Mouse (Mus musculus): ENCODE results near the gene Anks1b. TPM values are rescaled to one million over a fixed set of nuclear protein-coding genes. Genes with fewer than 3 reads are reported as not detected.

Gene Anks1b
- total RNA-seq, 1 experiment from 2014 or later: not detected

DNA sequence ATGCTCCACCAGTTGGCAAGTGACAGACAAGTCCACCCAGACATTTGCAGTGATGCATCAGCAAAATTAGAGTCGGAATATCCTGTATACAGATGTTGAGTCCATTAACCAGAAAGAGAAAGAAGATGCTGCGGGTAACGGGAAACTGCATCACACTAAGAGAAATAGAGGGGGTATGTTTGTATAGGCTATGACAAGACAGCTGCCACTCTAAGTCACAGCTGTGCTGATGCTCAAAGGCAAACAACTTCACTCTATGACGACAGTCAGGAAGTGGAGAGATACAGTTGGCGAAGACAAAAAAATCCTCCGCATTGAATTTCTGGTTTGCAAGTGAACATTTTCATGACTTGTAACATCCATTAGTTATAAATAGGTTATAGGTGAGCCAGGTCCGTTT, 897.7 kb downstream of the Anks1b start:
- ATAC-seq (replicated peaks in 1 of 2; ENCODE audit: insufficient read depth in 1 of 2, low FRiP score in 2 of 2, low TSS enrichment in 1 of 2, low read depth in 1 of 2, poor library complexity in 2 of 2, severe bottlenecking in 2 of 2): no peak

DNA sequence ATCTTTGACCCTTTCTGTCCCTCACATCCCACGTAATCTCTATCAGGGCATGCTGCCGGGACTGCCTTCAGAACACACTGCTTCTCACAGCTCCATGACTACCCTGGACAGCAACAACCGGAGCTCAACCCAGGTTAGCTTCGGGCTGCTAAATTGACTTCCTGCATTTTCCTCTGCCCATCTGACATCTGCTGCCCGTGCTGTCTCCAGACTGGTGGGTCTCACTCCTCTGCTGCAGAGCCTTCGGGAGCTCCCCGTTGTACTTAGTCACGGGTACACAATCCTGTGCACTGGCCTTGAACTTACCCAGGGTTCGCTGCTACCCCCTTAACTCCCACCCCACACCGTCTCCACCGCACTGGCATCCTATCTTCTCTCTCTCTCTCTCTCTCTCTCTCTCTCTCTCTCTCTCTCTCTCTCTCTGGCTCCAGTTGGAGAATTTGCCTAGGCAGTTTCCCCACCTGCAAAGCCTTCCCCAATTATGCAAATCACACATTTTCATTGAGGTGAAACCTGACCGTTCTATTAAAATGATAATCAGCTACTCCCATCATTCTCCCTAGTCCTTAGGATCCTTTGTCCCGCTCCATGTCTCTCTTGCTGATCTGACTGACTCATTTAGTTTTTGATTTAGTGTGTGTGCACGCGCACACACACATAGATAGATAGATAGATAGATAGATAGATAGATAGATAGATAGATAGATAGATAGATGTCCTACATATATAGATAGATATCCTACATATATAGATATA, 898.3 kb downstream of the Anks1b start:
- ATAC-seq (replicated peaks in 1 of 2; ENCODE audit: insufficient read depth in 1 of 2, low FRiP score in 2 of 2, low TSS enrichment in 1 of 2, low read depth in 1 of 2, poor library complexity in 2 of 2, severe bottlenecking in 2 of 2): no peak

DNA sequence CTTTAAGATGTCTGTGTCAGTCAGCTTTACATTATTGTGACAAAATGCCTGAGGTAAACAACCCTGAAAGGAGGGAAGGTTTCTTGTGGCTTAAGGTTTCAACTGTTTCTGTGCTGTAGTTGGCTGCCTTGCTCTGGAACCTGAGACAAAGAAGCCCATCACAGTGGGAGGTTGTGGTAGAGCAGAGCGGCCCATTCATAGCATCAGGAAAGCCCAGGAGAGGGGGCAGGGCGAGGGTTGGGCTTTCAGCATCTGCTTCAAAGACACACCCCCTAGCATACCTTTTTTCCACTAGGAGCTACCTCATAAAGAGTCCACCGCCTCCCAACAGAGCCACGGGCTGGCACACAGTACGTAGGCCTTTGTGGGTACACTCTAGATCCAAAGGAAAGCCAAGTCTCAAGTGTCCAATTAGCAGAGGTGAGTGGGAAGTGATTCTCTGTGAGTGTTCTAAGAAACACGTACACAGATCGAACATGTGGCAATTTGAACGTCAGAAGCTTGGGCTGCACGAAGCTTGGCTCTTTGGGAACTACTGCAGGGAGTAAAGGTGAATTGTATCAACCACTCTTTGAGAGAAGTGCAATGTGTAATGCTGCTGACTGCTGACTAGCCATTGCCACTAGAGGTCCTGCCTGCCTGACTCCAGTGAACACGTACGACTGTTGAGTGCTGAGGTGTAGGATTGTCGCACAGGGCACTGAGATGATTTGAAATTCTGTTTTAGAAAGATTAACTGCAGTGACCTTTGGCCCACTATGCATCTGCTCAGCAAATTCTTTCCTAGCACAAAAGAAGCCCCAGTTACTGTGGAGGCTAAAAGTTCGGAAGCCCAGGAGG, 906.5 kb downstream of the Anks1b start:
- no peak for ATAC-seq (replicated peaks in 1 of 2; ENCODE audit: insufficient read depth in 1 of 2, low FRiP score in 2 of 2, low TSS enrichment in 1 of 2, low read depth in 1 of 2, poor library complexity in 2 of 2, severe bottlenecking in 2 of 2)

DNA sequence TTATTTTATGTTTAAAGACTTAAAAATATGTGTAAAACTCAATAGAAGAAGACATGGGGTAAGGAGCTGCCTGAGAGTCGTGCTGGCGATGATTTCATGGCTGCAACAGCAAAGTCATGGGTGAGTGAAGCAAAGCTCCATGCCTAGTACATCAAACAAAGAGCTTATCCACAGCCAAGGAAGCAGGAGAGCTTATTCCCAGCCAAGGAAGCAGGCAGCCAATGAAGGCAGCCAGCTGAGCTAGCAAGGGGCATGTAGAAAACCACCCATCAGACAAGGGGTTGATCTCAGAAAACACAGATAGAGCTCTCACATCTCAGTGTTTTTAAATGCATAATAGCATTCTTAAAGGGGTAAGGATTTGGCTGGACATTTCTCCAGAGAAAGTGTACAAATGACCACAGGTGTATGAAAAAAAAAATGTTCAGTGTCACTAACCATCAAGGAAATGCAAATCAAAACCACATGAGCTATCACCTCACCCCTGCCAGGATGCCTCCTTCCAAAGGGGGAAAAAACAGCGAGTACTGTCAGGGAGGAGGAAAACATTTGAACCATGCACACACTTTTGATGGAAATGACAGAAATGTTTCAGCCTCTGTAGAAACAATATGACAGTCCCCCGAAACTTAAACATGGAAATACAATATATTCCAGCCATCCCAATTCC, 911.8 kb downstream of the Anks1b start:
- no peak for ATAC-seq (replicated peaks in 1 of 2; ENCODE audit: insufficient read depth in 1 of 2, low FRiP score in 2 of 2, low TSS enrichment in 1 of 2, low read depth in 1 of 2, poor library complexity in 2 of 2, severe bottlenecking in 2 of 2)

DNA sequence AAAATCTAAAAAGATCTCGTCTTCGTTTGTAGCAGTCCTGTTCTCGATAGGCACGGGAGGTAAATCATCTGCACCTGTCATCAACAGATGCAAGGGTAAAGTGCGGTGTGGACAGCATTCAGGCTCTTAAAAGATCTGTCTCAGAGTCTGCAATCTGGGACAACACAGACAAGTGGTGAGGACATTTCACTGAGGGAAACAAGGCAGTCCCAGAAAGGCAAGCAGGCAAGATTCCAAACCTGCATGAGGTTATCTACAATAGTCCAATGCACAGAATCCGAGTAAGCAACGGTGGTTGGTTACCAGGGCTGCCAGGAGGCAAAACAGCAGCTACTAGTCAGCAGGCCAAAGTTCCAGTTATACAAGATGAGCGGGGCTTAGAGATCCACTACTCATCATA, 912.4 kb downstream of the Anks1b start:
- ATAC-seq (replicated peaks in 1 of 2; ENCODE audit: insufficient read depth in 1 of 2, low FRiP score in 2 of 2, low TSS enrichment in 1 of 2, low read depth in 1 of 2, poor library complexity in 2 of 2, severe bottlenecking in 2 of 2): no peak

DNA sequence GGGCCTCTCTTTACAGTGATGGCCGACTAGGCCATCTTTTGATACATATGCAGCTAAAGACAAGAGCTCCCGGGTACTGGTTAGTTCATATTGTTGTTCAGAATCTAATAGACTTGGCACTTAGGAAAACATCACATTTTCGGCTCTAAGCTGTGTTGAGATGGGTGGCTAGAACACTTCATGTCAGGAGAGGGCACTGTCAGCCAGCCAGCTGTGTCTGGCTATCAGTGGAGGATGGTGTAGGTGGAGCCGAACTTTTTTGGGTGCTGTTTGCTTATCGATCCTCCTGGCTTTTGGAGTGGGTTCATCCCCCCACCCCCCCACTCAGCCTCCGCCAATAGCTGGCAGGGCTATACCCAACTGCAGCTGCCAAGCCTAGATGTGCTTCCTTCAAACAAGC, 929.8 kb downstream of the Anks1b start:
- no peak for ATAC-seq (replicated peaks in 1 of 2; ENCODE audit: insufficient read depth in 1 of 2, low FRiP score in 2 of 2, low TSS enrichment in 1 of 2, low read depth in 1 of 2, poor library complexity in 2 of 2, severe bottlenecking in 2 of 2)

DNA sequence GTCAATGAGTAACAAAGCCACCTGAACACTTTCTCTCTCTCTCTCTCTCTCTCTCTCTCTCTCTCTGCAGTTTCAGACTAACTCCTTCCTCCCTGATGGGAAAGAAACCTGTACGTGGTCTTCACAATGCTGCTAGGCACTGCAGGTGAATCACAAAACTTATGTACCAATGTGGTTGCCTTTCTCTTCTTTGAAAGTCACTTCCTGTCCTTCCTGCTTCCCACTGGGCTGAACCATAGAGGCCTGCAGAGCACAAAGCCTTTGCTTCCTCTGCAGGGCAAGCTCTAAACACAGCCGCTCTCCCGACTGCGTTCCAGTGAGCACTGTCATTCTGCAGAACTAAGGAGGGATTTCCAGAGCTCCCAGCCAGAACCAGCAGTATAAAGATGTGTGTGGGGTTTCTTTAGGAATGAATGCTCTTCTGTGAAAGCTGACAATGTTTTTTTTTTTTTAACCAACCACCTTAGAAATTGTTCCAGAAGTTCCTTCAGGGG, 931.3 kb downstream of the Anks1b start:
- ATAC-seq (replicated peaks in 1 of 2; ENCODE audit: insufficient read depth in 1 of 2, low FRiP score in 2 of 2, low TSS enrichment in 1 of 2, low read depth in 1 of 2, poor library complexity in 2 of 2, severe bottlenecking in 2 of 2): no peak

DNA sequence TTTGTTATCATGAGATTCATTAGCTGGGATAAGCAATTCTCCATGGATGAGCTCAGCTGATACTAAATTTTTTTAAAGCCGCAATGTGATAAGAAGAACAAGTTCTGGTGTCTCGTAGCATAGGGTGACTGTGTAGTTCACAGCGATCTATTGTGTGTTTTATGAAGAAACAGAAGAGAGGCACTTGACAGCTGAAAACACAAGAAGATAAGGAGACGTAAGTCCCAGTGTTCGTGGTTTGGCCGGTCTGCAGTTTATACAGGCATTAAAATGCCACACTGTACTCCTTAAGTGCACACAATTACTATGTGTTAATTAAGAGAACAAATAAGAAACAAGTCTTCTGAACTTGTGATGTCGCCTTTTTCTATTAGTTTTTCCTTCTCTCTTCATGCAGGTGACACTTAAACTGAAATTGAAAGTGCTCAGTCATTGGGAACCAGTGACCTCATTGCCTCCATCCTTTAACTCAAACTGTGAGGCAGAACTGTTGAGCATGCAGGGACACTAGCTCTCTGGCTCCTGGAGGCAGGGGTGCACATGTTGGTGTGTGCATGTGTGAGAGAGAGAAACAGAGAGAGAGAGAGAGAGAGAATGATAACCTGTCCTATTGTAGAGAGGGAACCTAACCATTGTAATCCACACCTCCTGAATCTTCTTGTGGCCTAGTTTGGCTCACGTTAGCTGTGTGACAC, 935.5 kb downstream of the Anks1b start:
- no peak for ATAC-seq (replicated peaks in 1 of 2; ENCODE audit: insufficient read depth in 1 of 2, low FRiP score in 2 of 2, low TSS enrichment in 1 of 2, low read depth in 1 of 2, poor library complexity in 2 of 2, severe bottlenecking in 2 of 2)

DNA sequence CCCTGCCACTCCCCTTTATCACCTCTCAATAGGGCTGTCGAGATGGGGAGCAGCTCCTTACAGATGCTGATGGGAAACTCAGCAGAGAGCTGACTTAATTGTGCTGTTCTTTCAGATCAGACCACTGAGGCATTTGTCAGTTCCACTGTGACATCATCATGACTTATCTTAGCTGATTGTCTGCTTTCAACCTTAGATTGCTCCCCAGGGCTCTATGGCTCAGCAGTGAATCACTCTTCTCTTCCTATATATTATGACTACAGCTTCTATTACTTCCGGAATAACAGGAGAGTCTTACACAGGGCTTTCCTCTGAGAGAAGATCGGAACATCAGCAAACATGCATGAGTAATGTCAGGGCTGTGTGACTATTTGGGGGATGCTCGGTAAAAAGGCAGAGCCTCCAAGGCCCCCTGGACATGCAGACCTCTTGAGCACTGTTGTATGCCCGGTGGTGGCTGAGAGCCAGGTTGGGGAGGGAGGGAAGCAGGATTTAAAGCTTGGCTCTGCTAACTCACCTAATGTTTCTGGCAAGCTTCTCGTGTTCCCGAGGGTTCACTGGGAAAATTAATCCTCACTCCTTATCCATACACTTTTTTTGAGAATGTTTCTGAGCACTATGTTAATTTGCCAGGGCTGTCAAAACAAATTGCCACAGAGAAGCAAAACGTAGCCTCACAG, 936.7 kb downstream of the Anks1b start:
- no peak for ATAC-seq (replicated peaks in 1 of 2; ENCODE audit: insufficient read depth in 1 of 2, low FRiP score in 2 of 2, low TSS enrichment in 1 of 2, low read depth in 1 of 2, poor library complexity in 2 of 2, severe bottlenecking in 2 of 2)

DNA sequence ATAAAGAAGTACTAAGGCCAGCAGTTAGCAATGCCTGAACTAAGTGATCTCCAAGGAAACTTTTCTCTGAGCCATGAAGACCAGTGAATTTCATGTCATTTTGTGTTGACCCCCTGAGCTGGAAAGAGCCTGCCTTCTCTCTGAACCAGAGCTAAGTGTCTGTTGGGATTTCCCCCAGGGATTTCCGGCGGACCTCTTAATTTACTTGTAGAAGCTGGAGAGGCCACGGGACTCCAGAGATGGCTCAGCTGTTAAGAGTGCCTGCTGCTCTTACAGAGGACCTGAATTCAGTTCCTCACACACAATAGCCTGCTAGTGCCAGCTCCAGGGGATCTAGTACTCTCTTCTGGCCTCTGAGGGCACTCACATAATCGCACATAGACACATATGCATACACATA, 938.1 kb downstream of the Anks1b start:
- ATAC-seq (replicated peaks in 1 of 2; ENCODE audit: insufficient read depth in 1 of 2, low FRiP score in 2 of 2, low TSS enrichment in 1 of 2, low read depth in 1 of 2, poor library complexity in 2 of 2, severe bottlenecking in 2 of 2): no peak

DNA sequence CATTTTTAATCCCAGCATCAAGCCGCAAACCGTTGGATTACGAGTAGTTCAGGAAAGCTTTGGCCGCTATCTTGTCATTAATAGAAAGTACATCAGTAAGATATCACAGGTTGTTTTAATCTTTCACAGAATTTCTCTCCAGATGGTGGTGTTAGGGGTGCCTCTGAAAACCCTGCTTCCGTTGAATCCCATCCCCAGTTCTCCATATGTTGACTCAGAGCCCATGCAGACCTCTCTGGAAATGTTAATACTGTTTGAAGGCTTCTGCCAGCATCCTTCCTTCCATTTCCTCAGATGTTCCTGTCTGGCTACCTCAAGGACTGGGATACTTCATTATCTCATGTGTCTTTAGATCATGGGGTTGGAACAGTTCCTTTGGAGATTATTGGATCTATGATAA, 940.0 kb downstream of the Anks1b start:
- ATAC-seq (replicated peaks in 1 of 2; ENCODE audit: insufficient read depth in 1 of 2, low FRiP score in 2 of 2, low TSS enrichment in 1 of 2, low read depth in 1 of 2, poor library complexity in 2 of 2, severe bottlenecking in 2 of 2): no peak

DNA sequence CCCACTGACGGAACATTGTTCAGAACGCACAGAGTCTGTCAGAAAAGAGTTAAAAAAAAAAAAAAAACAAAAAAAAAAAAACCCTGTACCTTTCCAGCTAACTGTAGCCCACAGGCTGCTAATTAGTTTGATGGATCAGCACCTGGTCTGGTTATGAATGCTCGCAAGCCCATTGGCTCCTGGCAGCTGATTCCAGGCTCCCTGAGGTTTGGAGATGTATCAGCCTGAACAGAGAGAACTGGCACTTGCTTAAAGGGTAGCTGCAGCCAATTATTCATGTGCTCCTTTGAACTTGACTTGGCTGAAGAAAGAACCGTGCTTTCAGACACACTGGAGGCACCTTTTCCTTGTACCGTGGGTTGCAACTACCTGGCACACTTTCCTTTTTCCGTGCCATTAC, 941.1 kb downstream of the Anks1b start:
- no peak for ATAC-seq (replicated peaks in 1 of 2; ENCODE audit: insufficient read depth in 1 of 2, low FRiP score in 2 of 2, low TSS enrichment in 1 of 2, low read depth in 1 of 2, poor library complexity in 2 of 2, severe bottlenecking in 2 of 2)

DNA sequence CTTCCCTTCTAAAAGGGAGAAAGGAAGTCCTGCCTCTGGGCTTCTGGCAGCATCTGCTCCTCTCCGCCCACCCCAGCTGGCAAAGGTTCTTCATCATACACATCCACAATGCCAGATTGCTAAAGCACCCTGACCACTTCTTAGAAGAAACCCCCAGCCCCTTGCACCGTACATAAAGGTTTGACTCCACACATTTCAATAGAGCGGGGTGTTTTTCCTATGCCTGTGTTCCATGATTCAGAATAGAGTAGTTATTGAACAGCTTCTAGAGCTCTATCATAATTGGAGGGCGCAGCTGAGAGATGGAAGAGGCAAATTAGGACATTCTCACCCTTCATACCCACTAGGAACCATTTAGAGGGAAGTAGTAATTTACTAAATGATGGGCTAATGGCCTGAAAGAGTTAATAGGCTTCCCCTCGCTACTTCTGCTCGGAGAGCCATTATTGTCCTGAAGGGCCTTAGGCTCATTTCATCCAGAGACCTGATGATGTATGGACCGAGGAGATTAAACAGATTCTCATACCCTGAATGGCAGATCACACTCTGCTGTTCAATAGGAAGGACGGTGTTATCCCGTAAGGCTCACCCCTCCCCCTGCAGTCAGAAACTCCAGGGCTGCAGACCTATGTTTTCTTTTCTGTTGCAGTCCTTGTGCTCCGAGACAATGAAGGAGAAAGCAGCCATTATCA, 945.1 kb downstream of the Anks1b start:
- no peak for ATAC-seq (replicated peaks in 1 of 2; ENCODE audit: insufficient read depth in 1 of 2, low FRiP score in 2 of 2, low TSS enrichment in 1 of 2, low read depth in 1 of 2, poor library complexity in 2 of 2, severe bottlenecking in 2 of 2)

DNA sequence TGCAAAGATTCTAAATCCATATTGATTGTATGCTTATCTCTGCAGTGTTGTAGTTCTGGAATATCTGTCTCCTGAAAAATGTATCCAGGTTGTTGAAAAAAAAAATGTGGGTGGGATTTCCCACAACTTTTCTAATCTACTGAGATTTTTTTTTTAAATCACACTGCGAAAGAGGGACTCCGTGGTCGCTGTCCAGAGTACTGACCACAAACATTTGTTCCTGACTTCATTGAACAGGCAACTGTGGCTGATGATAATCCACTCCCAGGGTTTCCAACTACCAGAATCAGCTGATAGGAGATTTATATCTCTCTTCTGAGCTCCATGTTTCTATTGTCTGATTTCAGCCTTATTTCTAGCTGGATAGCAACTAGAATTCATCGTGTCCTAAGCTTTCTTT, 950.1 kb downstream of the Anks1b start:
- no peak for ATAC-seq (replicated peaks in 1 of 2; ENCODE audit: insufficient read depth in 1 of 2, low FRiP score in 2 of 2, low TSS enrichment in 1 of 2, low read depth in 1 of 2, poor library complexity in 2 of 2, severe bottlenecking in 2 of 2)

DNA sequence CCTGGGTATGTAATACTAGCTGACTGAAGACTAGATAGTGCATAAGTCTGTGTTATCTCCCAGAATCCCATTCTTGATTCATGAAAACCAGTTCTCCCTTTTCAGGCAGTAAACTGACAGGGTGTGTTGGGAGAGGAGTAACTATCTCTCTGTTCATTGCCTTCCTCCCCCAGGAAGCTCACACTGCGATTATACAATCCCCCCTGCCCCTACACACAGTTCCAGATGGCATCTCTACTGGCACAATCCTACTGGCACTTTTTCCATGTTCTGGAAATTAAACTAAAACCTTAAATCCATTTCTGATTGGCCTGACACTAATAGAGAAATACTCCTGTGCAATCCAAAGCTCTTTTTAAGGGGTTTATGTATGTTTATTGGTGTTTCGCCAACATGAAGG, 951.4 kb downstream of the Anks1b start:
- no peak for ATAC-seq (replicated peaks in 1 of 2; ENCODE audit: insufficient read depth in 1 of 2, low FRiP score in 2 of 2, low TSS enrichment in 1 of 2, low read depth in 1 of 2, poor library complexity in 2 of 2, severe bottlenecking in 2 of 2)

DNA sequence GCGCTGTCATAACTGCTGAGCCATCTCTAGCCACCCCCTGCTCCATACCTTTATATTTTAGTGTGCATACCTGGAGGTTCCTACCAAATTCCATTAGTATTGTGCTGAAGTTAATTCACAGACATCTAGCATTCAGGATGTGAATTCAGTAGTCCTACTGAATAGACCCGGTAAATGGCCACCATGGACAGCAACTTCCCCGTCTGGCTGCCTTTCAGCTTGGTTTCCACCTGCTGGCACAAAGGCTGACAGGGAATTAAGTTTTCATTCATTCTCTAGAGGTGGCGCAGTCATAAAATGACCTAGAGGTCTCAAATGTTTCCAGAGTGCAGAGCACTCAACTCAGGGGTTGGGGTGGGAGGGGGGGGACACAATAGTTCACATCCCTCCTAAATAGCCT, 953.6 kb downstream of the Anks1b start:
- ATAC-seq (replicated peaks in 1 of 2; ENCODE audit: insufficient read depth in 1 of 2, low FRiP score in 2 of 2, low TSS enrichment in 1 of 2, low read depth in 1 of 2, poor library complexity in 2 of 2, severe bottlenecking in 2 of 2): no peak
